Mouse (Mus musculus): Measurements from ENCODE around the gene Rras2.

Gene Rras2

GRCm38 (mm10) chr7:114037237-114037636 lies 80.3 kb downstream of the Rras2 start:
- in situ Hi-C loops (cut with MboI, MseI), result no loop called here

- in situ Hi-C loops (cut with MboI, MseI), result loop anchor here (10.0 kb wide), 1 partner anchor 435 kb away; no protein-coding TSS in a partner anchor
Measured at GRCm38 (mm10) chr7:114029596-114029995, 88.0 kb downstream of the Rras2 start.

GRCm38 (mm10) chr7:114028828-114029227 lies 88.8 kb downstream of the Rras2 start:
- in situ Hi-C loops (cut with MboI, MseI), result loop anchor here (10.0 kb wide), 1 partner anchor 434 kb away; no protein-coding TSS in a partner anchor

- in situ Hi-C loops (cut with MboI, MseI), result loop anchor here (10.0 kb wide), 1 partner anchor 433 kb away; no protein-coding TSS in a partner anchor
Measured at GRCm38 (mm10) chr7:114027406-114027805, 90.2 kb downstream of the Rras2 start.

- in situ Hi-C loops (cut with MboI, MseI), result loop anchor here (10.0 kb wide), 1 partner anchor 432 kb away; no protein-coding TSS in a partner anchor
Measured at GRCm38 (mm10) chr7:114026923-114027322, 90.7 kb downstream of the Rras2 start.

GRCm38 (mm10) chr7:114020704-114021093 lies 96.9 kb downstream of the Rras2 start:
- in situ Hi-C loops (cut with MboI, MseI), result loop anchor here (5.0 to 10.0 kb wide), 2 partner anchors 248 to 426 kb away; no protein-coding TSS in a partner anchor

GRCm38 (mm10) chr7:114020057-114020703 lies 97.4 kb downstream of the Rras2 start:
- in situ Hi-C loops (cut with MboI, MseI), result loop anchor here (5.0 to 10.0 kb wide), 2 partner anchors 248 to 425 kb away; no protein-coding TSS in a partner anchor

- in situ Hi-C loops (cut with MboI, MseI), result no loop called here
Measured at GRCm38 (mm10) chr7:114018861-114019260, 98.7 kb downstream of the Rras2 start.

- in situ Hi-C loops (cut with MboI, MseI), result no loop called here
Measured at GRCm38 (mm10) chr7:114016001-114016949, 101.3 kb downstream of the Rras2 start.

GRCm38 (mm10) chr7:114011726-114012443 lies 105.7 kb downstream of the Rras2 start:
- in situ Hi-C loops (cut with MboI, MseI), result no loop called here

GRCm38 (mm10) chr7:114007565-114007964 lies 110.0 kb downstream of the Rras2 start:
- in situ Hi-C loops (cut with MboI, MseI), result no loop called here

GRCm38 (mm10) chr7:114006456-114006855 lies 111.1 kb downstream of the Rras2 start:
- in situ Hi-C loops (cut with MboI, MseI), result no loop called here

- in situ Hi-C loops (cut with MboI, MseI), result no loop called here
Measured at GRCm38 (mm10) chr7:114005499-114005898, 112.1 kb downstream of the Rras2 start.

- in situ Hi-C loops (cut with MboI, MseI), result no loop called here
Measured at GRCm38 (mm10) chr7:114004171-114004570, 113.4 kb downstream of the Rras2 start.

GRCm38 (mm10) chr7:113997675-113998354 lies 119.8 kb downstream of the Rras2 start:
- in situ Hi-C loops (cut with MboI, MseI), result no loop called here
